Mouse (Mus musculus) left cerebral cortex, postnatal 14 days (tissue): ENCODE data around the gene Nid2. TPM values are rescaled to one million over a fixed set of nuclear protein-coding genes. Genes with fewer than 3 reads are reported as not detected.

Source experiments
- DNase-seq, 2 experiments: peaks; one replicate each; pipeline ENCODE4 v3.0.0; 2021 to 2022; ENCODE audit warnings: low spot score in 2 of 2, mixed read lengths in 1 of 2
- intact Hi-C: fragments of 180-260 bp; cut with DNase I; formaldehyde crosslinking; loops from one replicate; pipeline ENCODE4 v1.15.1; 2025
- total RNA-seq, 2 experiments: library from RNA; stranded (reverse); gene quantifications; 2 replicates each; pipeline ENCODE4 v1.2.3; 2021

Nid2 gene
- total RNA-seq, 2 experiments from 2014 or later: 11.0 to 12.7 TPM

- intact Hi-C loops: loop anchor here (5.0 kb wide), 1 partner anchor 38 kb away; no protein-coding TSS in a partner anchor
- no peak for DNase-seq
Observed at GRCm38 (mm10) chr14:19739416-19740146, 11.5 kb upstream of the Nid2 start.

GRCm38 (mm10) chr14:19740147-19740738, 10.8 kb upstream of the Nid2 start:
- intact Hi-C loops: loop anchor here (5.0 kb wide), 1 partner anchor 37 kb away; no protein-coding TSS in a partner anchor

GRCm38 (mm10) chr14:19744876-19745275, 6.2 kb upstream of the Nid2 start:
- DNase-seq: no peak
- intact Hi-C loops: loop anchor here (5.0 kb wide), 1 partner anchor 32 kb away; no protein-coding TSS in a partner anchor

More at GRCm38 (mm10) chr14:19740147-19740738, 10.8 kb upstream of the Nid2 start:
- DNase-seq: no peak

GRCm38 (mm10) chr14:19746232-19746631, 4.8 kb upstream of the Nid2 start:
- intact Hi-C loops: no loop called here
- DNase-seq: no peak

GRCm38 (mm10) chr14:19746731-19747130, 4.3 kb upstream of the Nid2 start:
- DNase-seq: no peak
- intact Hi-C loops: no loop called here

- DNase-seq: no peak
- intact Hi-C loops: loop anchor here (5.0 kb wide), 1 partner anchor 63 kb away; no protein-coding TSS in a partner anchor
Observed at GRCm38 (mm10) chr14:19749743-19750142, 1.3 kb upstream of the Nid2 start.

- no peak for DNase-seq
- intact Hi-C loops: loop anchor here (5.0 kb wide), 1 partner anchor 62 kb away; no protein-coding TSS in a partner anchor
Observed at GRCm38 (mm10) chr14:19750411-19751024, 547 bp upstream of the Nid2 start.

GRCm38 (mm10) chr14:19752276-19752675, 1.2 kb downstream of the Nid2 start:
- intact Hi-C loops: loop anchor here (5.0 kb wide), 1 partner anchor 60 kb away; no protein-coding TSS in a partner anchor
- DNase-seq: no peak

GRCm38 (mm10) chr14:19759277-19760193, 8.5 kb downstream of the Nid2 start:
- DNase-seq: no peak
- intact Hi-C loops: no loop called here

- DNase-seq: no peak
- intact Hi-C loops: no loop called here
Observed at GRCm38 (mm10) chr14:19760721-19761120, 9.7 kb downstream of the Nid2 start.

- no peak for DNase-seq
- intact Hi-C loops: no loop called here
Observed at GRCm38 (mm10) chr14:19762014-19762413, 10.9 kb downstream of the Nid2 start.

GRCm38 (mm10) chr14:19763527-19763926, 12.5 kb downstream of the Nid2 start:
- intact Hi-C loops: no loop called here
- DNase-seq: no peak

GRCm38 (mm10) chr14:19764331-19764730, 13.3 kb downstream of the Nid2 start:
- DNase-seq: no peak
- intact Hi-C loops: no loop called here

- DNase-seq: no peak
- intact Hi-C loops: no loop called here
Observed at GRCm38 (mm10) chr14:19765539-19766379, 14.7 kb downstream of the Nid2 start.

GRCm38 (mm10) chr14:19766380-19766649, 15.2 kb downstream of the Nid2 start:
- intact Hi-C loops: no loop called here
- DNase-seq: no peak

GRCm38 (mm10) chr14:19768648-19769047, 17.6 kb downstream of the Nid2 start:
- intact Hi-C loops: no loop called here
- no peak for DNase-seq

GRCm38 (mm10) chr14:19769441-19770200, 18.6 kb downstream of the Nid2 start:
- DNase-seq: no peak
- intact Hi-C loops: no loop called here

GRCm38 (mm10) chr14:19771173-19771572, 20.1 kb downstream of the Nid2 start:
- intact Hi-C loops: no loop called here
- no peak for DNase-seq
